Mouse (Mus musculus) urinary bladder, postnatal 25 days (tissue): ENCODE data around the gene Rab4b.

Source experiments
- DNase-seq: peaks from one replicate; pipeline ENCODE4 v3.0.0; 2022; ENCODE audit warnings: low spot score

Rab4b gene

DNA sequence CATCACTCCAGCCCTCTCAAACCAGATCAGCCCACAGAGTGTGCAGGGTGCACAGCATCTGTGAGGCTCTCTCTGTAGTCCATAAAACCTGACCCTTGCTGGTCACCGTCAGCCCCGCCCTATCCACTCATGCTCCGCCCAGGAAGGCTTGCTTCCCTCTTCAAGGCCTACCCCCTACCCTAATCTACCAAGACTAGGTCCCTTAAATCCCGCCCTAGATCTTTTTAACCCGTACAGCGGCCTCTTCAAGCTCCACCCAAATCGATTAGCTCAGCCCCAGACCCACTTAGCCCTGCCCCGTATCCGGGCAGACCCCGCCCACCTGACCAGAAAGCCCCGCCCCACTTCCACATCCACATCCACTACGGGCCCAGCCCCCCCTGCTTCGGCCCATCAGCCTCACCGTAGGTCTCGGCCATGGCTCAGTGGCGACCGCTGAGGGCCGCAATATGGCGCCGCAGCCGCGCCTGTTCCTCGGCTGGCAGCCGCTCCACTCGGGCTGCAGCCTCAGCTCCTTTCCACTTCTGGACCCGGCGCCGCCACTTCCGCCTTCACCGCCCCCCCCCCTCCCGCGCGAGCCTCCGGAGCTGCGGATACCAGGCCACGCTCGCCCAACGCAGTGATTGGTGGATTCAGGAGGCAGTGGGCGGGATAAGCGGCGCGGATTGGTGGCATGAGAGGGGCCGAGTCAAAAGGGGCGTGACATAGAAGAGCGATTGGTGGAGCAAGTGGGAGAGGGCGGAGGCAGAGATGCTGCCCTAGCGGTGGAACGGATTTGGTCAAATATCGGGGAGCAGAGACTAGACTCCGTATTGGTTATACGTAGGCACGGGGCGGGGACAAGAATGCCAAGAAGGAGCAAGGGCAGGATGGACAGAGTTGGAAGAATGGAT, at the start of gene Rab4b:
Gene Rab4b, minus strand, starts transcription at position 573 of the 893 bp plus-strand sequence.
- DNase-seq, result peak; percentile 94

DNA sequence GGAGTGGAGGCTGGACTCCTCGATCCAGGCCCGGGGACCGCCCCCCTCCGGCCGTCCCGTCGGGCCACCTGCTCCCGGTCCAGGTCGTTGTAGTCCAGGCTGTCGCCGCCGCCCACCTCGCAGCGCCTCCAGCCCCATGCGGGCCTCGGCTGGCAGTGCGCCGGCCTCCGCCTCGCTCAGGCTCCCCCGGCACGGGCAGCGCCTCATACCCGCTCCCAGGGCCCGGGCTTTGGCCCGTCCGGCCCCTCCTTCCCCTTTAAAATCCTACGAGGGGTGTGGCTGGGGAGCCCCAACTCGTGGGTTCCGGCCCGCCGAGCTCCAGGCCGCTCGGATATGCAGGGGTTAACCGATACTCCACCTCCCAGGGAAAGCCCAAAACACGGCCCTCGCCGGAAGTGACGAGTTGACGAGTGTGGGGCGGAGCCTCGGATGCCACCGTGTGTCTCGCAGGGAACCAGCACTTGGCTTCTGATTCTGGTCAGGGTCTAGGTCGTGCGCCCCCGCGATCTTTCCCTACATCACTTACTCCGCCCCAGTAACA, 49.7 kb upstream of the Rab4b start, which contains the start of gene Itpkc:
Gene Itpkc, minus strand, starts transcription at position 381 of the 541 bp plus-strand sequence.
- peak; percentile 88 for DNase-seq

DNA sequence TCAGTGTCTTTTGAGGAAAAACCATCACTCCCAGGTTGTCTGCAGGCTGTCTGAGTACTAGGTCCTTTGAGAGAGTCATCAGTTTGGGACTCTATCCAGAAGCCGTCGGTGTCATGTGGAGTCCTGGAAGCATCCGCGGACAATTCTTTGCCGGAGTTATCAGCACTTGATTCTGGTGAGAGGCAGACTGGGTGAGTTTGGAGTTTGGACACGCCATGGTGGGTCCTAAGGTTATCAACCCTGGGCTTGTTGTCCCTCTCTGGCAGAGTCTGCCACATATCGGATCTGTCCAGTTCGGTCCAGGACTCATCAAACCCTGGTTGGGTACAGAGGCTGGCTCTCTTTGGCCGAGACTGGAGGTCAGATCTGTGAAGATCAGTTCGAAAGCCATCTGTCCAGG, 49.0 kb upstream of the Rab4b start:
- no peak for DNase-seq

DNA sequence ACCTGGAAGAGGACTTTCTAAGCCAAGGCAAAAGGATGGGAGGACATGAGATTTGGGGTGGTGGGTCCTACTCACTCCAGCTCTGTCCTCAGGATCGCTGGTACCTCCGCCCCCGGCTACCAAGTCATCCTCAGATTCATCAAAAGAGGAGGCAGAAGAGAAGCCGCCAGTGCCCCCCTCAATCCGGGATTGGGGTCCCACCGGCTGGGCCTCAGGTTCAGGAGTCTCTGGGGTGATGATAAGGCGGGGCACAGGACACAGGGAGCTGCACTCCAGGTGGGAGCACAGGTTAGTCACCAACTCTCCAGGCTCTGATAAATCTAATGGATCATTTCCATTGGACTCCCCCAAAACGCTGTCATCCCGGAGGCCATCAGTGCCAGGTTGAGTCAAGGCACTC, 48.6 kb upstream of the Rab4b start:
- DNase-seq, result no peak

DNA sequence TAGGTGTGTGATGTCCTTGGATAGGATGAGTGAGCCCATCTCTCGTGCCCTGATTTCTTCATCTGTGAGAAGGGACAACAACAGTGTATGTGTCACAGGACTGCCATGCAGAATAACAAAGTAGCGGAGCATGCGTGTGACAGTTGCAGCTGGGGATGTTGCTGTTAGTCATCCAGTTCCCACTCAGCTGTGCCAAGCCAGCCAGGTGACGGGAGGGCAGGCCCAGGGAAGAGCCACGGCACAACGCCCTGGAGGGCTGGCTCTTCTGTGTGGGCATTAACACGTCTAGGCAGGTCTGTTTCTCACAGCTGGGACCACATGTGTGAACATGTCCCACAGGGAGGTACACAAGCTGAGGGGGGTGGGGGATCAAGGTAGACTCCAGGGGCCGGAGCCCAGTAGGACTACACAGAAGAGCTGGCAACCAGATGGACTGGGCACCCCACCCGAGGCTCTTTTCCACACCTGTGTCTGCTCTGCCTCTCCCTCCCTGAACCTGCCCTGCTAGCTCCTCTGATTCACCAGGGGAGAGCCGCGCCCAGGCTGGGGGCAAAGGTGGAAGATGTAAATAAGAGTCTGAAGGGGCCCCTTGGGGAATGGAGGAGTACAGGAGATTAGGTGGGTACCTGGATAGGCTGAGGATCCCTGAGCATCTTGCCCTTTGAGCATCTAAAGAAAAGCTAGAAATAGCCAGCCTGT, 46.3 kb upstream of the Rab4b start:
- peak; percentile 30 for DNase-seq

DNA sequence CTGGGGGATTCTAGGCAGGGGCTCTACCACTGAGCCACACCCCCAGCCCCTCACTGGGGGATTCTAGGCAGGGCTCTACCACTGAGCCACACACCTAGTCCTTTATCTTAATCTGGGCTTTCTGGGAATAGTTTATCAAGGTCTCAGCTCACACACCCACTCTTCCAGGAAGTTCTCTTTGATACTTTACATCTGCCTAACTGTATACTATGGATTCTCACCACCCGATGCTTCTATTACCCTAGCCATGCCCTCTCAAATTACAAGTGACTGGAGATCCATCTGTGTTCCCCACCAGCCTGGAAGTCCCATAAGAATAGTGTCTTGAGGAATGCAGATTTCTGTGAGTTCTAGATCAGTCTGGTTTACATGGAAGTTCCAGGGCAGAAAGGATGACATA, 43.8 kb upstream of the Rab4b start:
- DNase-seq, result no peak

DNA sequence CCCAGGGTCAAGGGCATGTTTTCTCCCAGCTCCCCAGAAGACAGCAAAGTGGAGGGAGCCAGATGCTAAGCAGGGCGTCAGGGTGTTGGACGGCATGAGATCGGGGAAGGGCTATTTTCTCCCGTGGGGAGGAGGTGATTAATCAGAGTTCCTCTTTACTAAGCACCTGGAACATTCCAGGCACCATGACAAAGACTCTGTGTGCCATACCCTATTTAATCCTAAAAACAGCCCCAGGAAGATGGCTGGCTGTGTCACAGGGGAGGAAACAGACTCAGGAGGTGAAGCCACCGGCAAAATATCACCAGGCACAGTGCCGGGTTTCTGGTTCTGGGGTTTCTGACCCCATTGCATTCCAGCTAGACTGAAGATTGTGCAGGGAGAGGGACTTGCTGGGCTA, 43.2 kb upstream of the Rab4b start:
- DNase-seq, result no peak

DNA sequence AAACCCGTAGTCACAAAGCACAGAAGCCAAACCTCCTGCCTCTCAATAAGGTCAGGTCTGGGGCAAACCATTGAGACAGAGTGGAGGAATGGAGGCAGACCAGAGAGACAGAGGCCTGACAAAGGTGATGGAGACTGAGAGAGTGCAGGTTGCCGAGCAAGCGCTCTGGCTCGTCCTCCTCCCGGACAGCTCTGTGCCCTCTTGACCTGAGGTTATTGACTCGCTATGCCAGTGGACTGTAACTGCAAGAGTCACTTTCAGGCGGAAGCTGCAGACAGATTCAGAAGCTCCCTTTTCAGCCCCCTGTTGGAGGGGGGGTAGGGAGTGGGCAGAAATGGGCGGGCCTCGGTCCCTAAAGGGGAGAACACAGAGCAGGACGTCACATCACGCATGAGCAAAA, 41.2 kb upstream of the Rab4b start:
- no peak for DNase-seq

DNA sequence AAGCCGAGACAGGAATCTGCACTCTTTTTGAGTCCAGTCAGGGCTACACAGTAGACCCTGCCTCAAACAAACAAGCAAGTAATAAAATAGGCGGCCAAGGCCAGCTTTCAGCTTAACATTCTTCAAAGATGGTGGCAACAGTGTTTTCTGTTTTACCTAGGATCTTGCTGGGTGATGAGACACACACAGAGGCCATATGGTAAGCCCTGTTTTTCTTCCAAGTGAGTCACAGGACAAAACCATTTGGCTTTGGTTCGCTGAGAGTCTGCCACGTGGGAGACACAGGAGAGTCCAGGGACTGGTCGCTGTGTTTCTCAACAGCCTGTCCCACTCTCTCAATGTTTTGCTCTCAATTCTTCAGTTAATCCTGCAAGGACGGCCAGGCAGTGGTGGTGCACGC, 39.9 kb upstream of the Rab4b start:
- DNase-seq, result no peak

DNA sequence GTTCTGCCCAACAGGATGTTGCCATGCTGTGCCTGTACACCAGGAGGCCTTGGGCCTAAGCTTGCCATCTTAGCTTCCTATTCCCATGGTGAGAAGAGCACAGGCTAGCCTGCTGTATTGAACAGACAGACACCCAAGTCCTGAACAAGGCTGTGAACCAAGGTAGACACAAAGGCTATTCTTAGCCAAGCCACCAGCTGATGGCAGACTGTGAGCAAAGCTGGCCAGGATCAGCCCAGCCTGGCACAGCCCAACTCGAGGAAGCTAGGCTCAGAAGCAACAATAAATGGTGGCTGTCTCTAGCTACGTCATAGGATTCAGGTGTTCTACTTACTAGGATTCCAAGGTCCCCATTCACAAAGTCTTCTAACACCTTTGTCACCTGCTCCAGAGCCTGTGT, 33.9 kb upstream of the Rab4b start:
- DNase-seq, result no peak

DNA sequence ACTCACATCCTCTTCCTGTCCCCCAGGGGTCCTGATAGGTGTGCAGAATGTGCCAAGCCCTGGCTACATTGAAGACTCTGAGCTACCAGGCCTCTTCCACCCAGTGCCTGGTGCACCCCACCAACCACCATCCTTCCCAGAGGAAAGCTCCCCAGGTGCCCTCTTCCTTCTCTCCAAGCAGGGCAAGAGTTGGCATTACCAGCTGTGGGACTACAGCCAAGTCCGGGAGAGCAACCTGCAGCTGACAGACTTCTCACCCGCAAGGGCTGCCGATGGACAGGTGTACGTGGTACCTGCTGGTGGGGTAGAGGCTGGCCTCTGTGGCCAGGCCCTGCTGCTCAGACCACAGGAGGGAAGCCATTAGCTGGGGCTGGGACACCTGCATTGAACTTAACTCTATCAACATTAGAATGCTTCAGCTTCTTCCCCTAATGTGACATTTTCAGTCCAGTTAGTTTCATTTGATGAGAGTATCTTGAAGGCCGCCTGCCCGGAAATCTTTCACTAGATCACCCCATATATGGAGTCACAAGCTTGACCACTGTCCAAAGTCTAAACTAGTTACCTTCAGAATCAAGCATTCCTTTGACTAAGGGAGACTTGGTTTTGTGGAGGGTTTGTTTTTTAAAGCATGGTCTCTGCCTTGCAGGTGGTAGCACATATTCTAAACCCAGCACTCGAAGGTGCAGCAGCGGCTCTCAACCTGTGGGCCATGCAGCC, 25.2 kb upstream of the Rab4b start:
- no peak for DNase-seq

DNA sequence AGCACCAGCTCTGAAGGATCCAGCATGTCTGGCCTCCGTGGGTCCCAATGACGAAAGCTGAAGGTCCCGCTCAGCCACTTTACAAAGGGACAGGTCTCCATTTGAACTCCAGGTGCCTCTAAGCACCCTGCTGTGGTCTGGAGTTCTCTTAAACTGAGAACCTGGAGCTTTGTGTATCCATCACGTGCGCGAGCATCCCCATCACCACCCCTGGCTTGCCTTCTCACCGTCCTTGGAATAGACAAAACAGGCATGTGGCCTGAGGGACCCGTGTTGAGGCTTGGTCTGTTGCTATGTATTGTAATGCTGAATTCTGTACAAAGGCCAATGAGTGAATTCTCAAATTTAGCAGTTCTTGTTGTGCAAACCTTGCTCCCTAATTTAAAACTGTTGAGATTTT, 20.1 kb upstream of the Rab4b start:
- no peak for DNase-seq

DNA sequence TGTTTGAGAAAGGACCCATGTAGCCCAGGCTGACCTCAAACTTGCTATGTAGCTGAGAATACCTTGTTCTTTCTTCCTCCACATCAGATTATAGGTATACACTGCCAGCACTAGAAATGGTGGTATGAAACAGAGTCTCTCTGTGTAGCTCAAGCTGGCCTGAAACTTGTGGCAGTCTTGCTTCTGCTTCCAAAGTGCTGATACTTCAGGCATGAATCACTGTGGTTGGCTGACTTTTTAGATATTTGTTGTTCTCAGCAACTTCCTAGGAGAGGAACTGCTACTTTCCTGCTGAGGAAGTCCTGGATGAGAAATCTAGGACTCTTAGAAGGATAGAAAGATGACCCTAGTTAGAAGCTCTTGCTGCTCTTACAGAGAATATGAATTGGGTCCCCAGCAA, 19.7 kb upstream of the Rab4b start:
- DNase-seq, result no peak

DNA sequence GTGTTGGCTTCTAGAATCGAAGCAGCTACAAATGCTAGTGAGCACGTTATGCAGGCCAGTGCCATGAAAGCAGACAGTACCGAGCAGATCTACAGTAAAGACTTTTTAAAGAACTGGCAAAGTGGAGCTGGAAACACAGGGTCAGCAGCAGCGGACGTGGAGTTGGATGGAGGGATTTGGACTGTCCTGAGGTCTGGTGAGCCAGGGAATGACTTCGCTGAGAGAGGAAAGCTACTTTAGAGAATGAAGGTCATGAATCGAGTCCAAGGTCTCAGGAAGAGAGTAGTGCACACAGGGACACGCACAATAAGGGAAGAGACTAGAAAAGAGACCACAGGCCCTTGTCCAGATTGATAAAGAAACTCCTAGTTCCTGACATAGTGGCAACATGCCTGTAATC, 18.9 kb upstream of the Rab4b start:
- no peak for DNase-seq

DNA sequence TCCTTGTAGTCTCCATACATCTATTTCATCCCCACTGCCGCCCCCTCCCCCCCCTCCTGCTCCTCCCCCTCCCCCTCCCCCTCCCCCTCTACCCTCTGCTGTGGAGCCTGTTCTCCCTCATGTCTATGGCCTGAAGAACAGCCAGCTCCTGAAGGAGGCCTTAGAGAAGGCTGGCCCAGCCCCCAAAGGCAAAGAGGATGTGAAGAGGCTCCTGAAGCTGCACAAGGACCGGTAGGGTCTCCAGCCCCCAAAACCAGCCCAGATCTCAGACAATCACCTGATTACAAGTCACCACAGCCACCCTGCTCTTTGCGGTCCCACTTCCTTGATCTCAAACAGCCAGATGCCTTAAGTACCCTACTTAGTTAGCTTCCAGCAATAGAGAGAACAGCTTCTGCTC, 18.4 kb upstream of the Rab4b start:
- no peak for DNase-seq

DNA sequence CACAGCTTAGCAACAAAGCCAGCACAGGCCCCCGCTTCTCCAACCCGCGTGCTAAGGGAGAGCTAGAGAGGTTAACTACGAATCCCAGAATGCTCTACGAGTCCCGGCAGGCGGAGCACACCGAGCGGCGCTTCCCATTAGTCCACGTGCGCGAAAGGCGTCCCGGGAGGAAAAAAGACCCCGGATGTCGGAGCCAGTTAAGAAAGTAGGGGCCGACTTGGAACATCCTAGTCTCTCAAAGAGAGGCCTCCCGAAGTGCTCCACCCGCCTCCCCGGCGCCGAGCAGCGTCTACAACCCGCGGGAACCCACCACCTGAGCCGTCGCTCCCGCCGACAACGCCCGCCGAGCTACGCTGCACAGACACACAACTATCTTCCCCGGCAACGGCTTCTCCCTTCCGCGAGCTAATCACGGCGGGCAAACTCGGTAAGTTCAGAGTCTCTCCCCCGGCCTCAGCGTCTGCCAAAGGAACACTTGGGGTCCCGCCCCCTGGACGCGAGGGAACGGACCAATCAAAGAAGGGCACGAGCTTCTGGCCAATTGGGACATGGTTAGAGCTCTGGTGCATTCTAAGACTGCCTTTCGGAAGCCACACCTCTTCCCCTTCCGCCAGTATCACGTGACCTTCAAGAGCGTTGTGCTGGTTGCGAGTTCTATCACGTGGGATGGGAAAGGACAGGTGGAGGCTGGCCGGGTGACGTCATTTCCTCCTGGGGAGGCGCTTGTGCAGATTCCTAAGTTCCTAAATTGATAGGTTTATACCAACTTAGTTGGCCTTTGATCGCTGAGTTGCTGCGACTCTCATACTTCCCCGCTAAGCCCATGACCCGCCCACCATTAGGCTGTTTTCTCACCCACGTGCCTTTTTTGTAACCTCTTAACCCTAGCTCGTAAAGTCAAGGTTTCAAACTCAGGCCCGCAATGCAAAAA, 17.2 kb upstream of the Rab4b start, which contains the start of the genes BC024978 and Snrpa:
Gene BC024978, plus strand, starts transcription at position 101 of the 931 bp plus-strand sequence.
Gene Snrpa, minus strand, starts transcription at position 591 of the 931 bp plus-strand sequence.
- DNase-seq, result peak; percentile 87

DNA sequence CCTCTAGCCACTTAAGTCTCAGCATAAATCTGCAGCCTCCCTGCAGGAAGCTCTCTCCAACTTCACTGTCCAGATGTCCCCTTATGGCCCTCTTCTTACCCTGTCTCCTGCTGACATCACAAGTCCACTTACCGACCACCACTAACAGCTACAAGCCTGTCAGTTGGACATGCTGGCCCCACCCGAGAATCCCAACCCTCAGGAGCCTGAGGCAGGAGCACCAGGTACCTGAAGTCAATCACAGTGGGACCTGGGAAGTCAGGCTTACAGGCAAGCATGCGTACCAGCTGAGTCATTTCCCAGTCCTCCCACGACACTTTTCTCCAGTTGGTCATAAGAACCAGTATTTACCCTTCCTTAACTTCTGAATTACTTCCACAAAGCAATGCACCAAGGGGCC, 15.0 kb upstream of the Rab4b start:
- DNase-seq, result no peak

DNA sequence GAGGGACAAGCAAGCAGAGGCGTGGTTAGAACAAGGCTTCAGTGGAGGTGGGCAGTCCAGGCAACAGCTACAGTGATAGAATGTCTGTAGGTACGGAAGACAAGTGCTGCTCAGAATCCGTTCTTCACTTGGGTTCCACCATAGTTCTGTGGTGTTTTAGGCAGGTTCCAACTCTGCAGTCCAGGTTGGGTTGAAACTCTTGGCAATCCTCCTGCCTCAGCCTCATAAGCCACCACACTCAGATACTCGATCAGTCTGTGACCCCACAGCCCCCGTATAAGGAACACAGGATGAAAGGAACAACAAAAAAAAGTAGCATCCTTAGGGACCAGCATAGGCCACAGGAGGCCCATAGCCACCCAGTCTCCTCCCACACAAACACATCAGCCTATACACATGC, 13.7 kb upstream of the Rab4b start:
- DNase-seq, result no peak

DNA sequence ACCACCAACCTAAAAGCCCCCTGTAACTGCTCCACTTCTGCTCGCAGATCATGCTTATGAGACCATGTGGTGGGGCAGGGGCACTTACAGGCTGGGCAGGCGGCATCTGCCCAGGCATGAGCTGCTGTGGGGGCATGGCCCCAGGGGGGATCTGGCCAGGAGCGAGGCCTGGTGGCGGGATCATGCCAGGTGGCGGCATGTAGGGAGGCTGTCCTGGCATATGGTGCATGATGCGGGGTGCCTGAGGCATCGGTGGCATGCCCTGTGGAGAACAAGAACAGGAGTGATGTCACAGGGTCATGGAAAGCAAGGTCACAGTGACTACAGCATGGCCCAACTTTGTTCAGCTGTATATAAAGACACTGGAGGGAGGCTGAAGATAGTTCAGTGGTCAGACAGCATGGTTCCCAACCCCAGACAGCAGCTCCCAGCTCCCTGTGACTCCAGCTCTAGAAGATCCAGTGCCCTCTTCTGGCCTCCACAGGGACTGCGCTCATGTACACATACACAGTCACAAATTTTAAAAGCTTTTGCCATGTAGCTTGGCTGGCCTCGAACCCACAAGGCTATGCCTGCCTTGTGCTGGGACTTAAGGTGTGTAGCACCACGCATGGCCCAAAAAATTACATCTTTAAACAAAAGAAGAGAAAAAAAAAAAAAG, 10.7 kb upstream of the Rab4b start:
- DNase-seq, result no peak

DNA sequence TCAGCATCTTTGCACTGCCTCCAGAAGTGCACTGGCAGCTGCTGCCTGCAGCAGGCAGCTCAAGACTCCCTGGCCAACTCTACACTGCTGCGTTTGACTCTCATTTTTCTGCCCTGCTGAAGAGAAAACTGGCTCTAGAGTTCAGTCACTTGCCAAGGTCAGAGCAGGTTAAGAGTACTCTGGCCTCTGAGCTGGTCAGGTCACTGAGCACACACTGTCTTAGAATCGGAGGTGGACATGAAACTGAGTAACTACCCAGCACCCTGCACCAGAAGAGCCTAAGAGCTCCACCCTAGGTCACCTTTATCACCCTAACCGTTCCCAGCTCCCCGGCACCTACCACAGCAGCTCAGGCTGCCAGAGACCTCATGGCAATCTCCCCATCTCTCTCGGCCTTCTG, 7.3 kb upstream of the Rab4b start:
- DNase-seq, result no peak

DNA sequence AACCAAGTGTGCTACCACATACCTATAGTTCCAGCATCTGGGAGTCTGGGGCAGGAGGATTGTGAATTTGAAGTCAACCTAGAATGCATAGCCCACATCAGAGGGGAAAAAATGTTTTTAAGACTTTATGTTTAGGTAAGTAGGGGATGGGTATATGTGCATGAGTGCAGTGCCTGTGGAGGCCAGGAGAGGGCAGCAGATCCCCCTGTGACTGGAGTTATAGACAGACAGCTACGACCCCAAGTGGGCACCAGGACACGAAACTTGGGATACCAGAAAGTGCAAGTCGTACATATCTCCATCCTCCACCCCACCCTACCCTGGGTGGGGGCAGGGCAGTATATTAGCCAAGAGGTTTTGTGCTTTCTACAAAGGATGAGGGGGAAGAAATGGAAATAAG, 6.3 kb upstream of the Rab4b start:
- no peak for DNase-seq
